Mouse (Mus musculus) kidney, adult 2 months (tissue): ENCODE results near the gene Abcd3.

Experiments used
- CTCF ChIP-seq: fragments of 200-500 bp; conservative IDR thresholded peaks from 2 replicates; pipeline ENCODE4 v1.5.1; 2011; ENCODE audit warnings: low read depth, mild to moderate bottlenecking, control low read depth, low read length, moderate library complexity, mixed read lengths; ENCODE audit not compliant: insufficient read depth, insufficient read length
- POLR2A ChIP-seq: fragments of 200-500 bp; IDR thresholded peaks from one replicate; pipeline ENCODE4 v1.6.1; 2011; ENCODE audit warnings: low read depth, low read length, control low read depth

DNA sequence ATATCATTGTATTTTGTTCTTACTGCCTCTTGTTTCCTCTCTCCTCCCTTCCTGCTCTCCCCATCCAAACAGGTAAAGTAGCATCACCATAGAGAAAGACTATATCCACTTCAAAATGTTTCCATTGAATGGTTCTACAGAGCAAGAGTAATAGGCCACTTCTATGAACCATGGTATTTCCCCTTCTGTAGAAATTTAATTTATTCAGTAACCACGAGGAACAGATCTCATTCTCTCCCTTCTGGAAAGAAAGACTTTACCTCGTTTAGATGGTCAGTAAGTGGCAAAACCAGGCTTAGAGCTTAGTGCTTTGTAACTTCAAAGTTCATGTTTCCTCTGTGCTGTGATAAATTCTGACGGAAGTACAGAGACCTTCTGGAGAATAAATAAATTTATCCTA, 28.9 kb upstream of the Abcd3 start:
- TF ChIP-seq CTCF = no peak
- TF ChIP-seq POLR2A = no peak
